Mouse (Mus musculus): ENCODE data around the gene Ttc21b. TPM values are rescaled to one million over a fixed set of nuclear protein-coding genes. Genes with fewer than 3 reads are reported as not detected.

Gene Ttc21b
- polyA plus RNA-seq, 1 experiment = 4.5 TPM

- H3K79me2 ChIP-seq (ENCODE audit: control insufficient read depth, insufficient read depth) = no peaks in the 10 kb centered on the region
- H3K27me3 ChIP-seq (ENCODE audit: control insufficient read depth, insufficient read depth, insufficient read length) = no peaks in the 10 kb centered on the region
- TF ChIP-seq MYOG (IDR thresholded peaks at IDR 0.05; ENCODE audit: control insufficient read depth, extremely low read depth, insufficient read length) (no peak), FOSL1 (IDR thresholded peaks at IDR 0.05; ENCODE audit: insufficient read depth, low read length, poor library complexity, severe bottlenecking) (no peak)
- no peak overlapping the region for H3ac ChIP-seq (ENCODE audit: control insufficient read depth, insufficient read length, low read depth)
- H3K79me3 ChIP-seq (ENCODE audit: low read depth) = no peaks in the 10 kb centered on the region
- H3K4me3 ChIP-seq (ENCODE audit: insufficient read depth, poor library complexity, severe bottlenecking) = no peak overlapping the region
- H3K36me3 ChIP-seq (ENCODE audit: control insufficient read depth, insufficient read depth) = no peaks in the 10 kb centered on the region
Observed at GRCm38 (mm10) chr2:66148654-66149230, 107.7 kb downstream of the Ttc21b start.

DNA sequence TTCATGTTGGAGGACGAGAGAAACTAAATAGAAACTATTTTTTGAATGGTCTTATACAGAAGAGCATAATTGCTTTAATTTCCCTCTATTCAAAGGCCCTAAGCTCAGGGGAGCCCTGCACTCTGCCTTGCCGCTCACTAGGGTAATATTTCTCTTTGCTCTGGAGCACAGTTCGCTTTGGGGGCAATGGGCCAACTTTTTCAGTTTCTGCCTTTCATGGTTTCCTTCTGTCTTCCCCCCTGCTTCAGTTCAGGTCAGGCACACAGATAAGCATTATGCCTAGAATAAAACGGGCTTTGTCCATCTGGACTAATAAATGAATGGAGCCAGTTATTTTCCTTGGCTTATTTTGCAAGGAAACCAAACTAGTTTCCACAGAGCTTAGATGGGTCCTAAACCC, 109.9 kb downstream of the Ttc21b start:
- H3K79me3 ChIP-seq (ENCODE audit: low read depth) = no peaks in the 10 kb centered on the region
- TF ChIP-seq CEBPB (IDR thresholded peaks at IDR 0.05; ENCODE audit: low read depth) (no peak), FOSL1 (IDR thresholded peaks at IDR 0.05; ENCODE audit: insufficient read depth, low read length, poor library complexity, severe bottlenecking) (no peak), MYOG (IDR thresholded peaks at IDR 0.05; ENCODE audit: control insufficient read depth, extremely low read depth, insufficient read length) (no peak), USF1 (IDR thresholded peaks at IDR 0.05; ENCODE audit: low read depth) (no peak), CTCF (IDR thresholded peaks at IDR 0.05; ENCODE audit: control insufficient read depth, insufficient read depth, insufficient read length) (no peak), MAX (IDR thresholded peaks at IDR 0.05) (no peak), MYOD1 (IDR thresholded peaks at IDR 0.05; ENCODE audit: control insufficient read depth, insufficient read length, low read depth) (no peak)

DNA sequence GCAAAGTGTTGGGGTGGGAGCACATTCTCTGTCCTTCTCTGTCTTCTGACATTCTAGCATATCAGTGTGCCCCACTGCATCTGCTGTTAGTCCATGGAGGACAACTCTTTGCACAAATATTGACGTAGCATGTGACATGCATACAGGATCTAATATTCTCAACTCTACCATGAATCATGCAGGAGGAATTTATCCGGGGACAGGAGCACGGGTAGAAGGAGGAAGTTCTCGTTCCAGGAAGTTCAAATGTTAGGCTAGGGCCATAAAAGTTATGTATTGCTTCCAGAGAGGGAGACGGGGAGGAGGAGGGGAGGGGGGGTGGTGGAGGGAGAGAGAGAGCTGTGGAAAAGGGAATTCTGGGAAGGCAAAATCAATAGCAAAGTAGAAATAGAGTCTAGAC, 111.6 kb downstream of the Ttc21b start:
- no peak overlapping the region for H3ac ChIP-seq (ENCODE audit: control insufficient read depth, insufficient read length, low read depth)
- H3K79me3 ChIP-seq (ENCODE audit: low read depth) = no peaks in the 10 kb centered on the region
- TF ChIP-seq CTCF (IDR thresholded peaks at IDR 0.05; ENCODE audit: control insufficient read depth, insufficient read depth, insufficient read length) (no peak), USF1 (IDR thresholded peaks at IDR 0.05; ENCODE audit: low read depth) (no peak), FOSL1 (IDR thresholded peaks at IDR 0.05; ENCODE audit: insufficient read depth, low read length, poor library complexity, severe bottlenecking) (no peak), MAX (IDR thresholded peaks at IDR 0.05) (no peak), MYOD1 (IDR thresholded peaks at IDR 0.05; ENCODE audit: control insufficient read depth, insufficient read length, low read depth) (no peak), MYOG (IDR thresholded peaks at IDR 0.05; ENCODE audit: control insufficient read depth, extremely low read depth, insufficient read length) (no peak), CEBPB (IDR thresholded peaks at IDR 0.05; ENCODE audit: low read depth) (no peak)
- H3K36me3 ChIP-seq (ENCODE audit: control insufficient read depth, insufficient read depth) = no peaks in the 10 kb centered on the region
- H3K27me3 ChIP-seq (ENCODE audit: control insufficient read depth, insufficient read depth, insufficient read length) = no peaks in the 10 kb centered on the region
- H3K79me2 ChIP-seq (ENCODE audit: control insufficient read depth, insufficient read depth) = no peaks in the 10 kb centered on the region
- no peak overlapping the region for H3K4me3 ChIP-seq (ENCODE audit: insufficient read depth, poor library complexity, severe bottlenecking)

More for the DNA sequence above, 109.9 kb downstream of the Ttc21b start:
- H3K27me3 ChIP-seq (ENCODE audit: control insufficient read depth, insufficient read depth, insufficient read length) = no peaks in the 10 kb centered on the region
- no peaks in the 10 kb centered on the region for H3K79me2 ChIP-seq (ENCODE audit: control insufficient read depth, insufficient read depth)
- no peak overlapping the region for H3K4me3 ChIP-seq (ENCODE audit: insufficient read depth, poor library complexity, severe bottlenecking)
- H3K36me3 ChIP-seq (ENCODE audit: control insufficient read depth, insufficient read depth) = no peaks in the 10 kb centered on the region
- H3ac ChIP-seq (ENCODE audit: control insufficient read depth, insufficient read length, low read depth) = no peak overlapping the region

GRCm38 (mm10) chr2:66143284-66143683, 113.1 kb downstream of the Ttc21b start:
- no peaks in the 10 kb centered on the region for H3K79me2 ChIP-seq (ENCODE audit: control insufficient read depth, insufficient read depth)
- H3K27me3 ChIP-seq (ENCODE audit: control insufficient read depth, insufficient read depth, insufficient read length) = no peaks in the 10 kb centered on the region
- H3ac ChIP-seq (ENCODE audit: control insufficient read depth, insufficient read length, low read depth) = no peak overlapping the region
- TF ChIP-seq CTCF (IDR thresholded peaks at IDR 0.05; ENCODE audit: control insufficient read depth, insufficient read depth, insufficient read length) (no peak), USF1 (IDR thresholded peaks at IDR 0.05; ENCODE audit: low read depth) (no peak), MYOD1 (IDR thresholded peaks at IDR 0.05; ENCODE audit: control insufficient read depth, insufficient read length, low read depth) (no peak), FOSL1 (IDR thresholded peaks at IDR 0.05; ENCODE audit: insufficient read depth, low read length, poor library complexity, severe bottlenecking) (no peak), MAX (IDR thresholded peaks at IDR 0.05) (no peak), CEBPB (IDR thresholded peaks at IDR 0.05; ENCODE audit: low read depth) (no peak), MYOG (IDR thresholded peaks at IDR 0.05; ENCODE audit: control insufficient read depth, extremely low read depth, insufficient read length) (no peak)
- no peaks in the 10 kb centered on the region for H3K36me3 ChIP-seq (ENCODE audit: control insufficient read depth, insufficient read depth)
- no peaks in the 10 kb centered on the region for H3K79me3 ChIP-seq (ENCODE audit: low read depth)
- H3K4me3 ChIP-seq (ENCODE audit: insufficient read depth, poor library complexity, severe bottlenecking) = no peak overlapping the region

GRCm38 (mm10) chr2:66142711-66143110, 113.7 kb downstream of the Ttc21b start:
- H3K79me3 ChIP-seq (ENCODE audit: low read depth) = no peaks in the 10 kb centered on the region
- H3ac ChIP-seq (ENCODE audit: control insufficient read depth, insufficient read length, low read depth) = no peak overlapping the region
- no peaks in the 10 kb centered on the region for H3K27me3 ChIP-seq (ENCODE audit: control insufficient read depth, insufficient read depth, insufficient read length)
- TF ChIP-seq MAX (IDR thresholded peaks at IDR 0.05) (no peak), MYOD1 (IDR thresholded peaks at IDR 0.05; ENCODE audit: control insufficient read depth, insufficient read length, low read depth) (no peak), CTCF (IDR thresholded peaks at IDR 0.05; ENCODE audit: control insufficient read depth, insufficient read depth, insufficient read length) (no peak), FOSL1 (IDR thresholded peaks at IDR 0.05; ENCODE audit: insufficient read depth, low read length, poor library complexity, severe bottlenecking) (no peak), MYOG (IDR thresholded peaks at IDR 0.05; ENCODE audit: control insufficient read depth, extremely low read depth, insufficient read length) (no peak), CEBPB (IDR thresholded peaks at IDR 0.05; ENCODE audit: low read depth) (no peak), USF1 (IDR thresholded peaks at IDR 0.05; ENCODE audit: low read depth) (no peak)
- no peaks in the 10 kb centered on the region for H3K79me2 ChIP-seq (ENCODE audit: control insufficient read depth, insufficient read depth)
- H3K4me3 ChIP-seq (ENCODE audit: insufficient read depth, poor library complexity, severe bottlenecking) = no peak overlapping the region
- no peaks in the 10 kb centered on the region for H3K36me3 ChIP-seq (ENCODE audit: control insufficient read depth, insufficient read depth)

DNA sequence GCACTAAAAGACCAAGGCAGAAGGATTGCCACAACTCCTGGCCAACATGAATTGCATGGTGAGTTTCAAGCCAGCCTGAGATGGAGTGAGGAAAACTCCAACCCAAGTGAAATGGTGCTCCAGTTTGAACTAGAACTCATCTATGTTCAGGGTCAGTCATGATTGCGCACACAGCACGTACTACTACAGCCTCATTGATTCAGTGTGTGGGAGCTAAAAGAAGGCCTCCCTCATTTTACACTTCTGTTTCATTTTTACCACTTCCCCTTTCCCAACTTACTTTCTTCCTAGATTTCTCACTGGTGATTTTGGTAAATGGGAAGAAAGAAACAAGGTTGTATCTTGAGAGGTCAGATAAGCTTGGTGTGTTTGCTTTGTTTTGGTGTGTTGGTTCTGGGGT, 114.1 kb downstream of the Ttc21b start:
- no peaks in the 10 kb centered on the region for H3K36me3 ChIP-seq (ENCODE audit: control insufficient read depth, insufficient read depth)
- H3K4me3 ChIP-seq (ENCODE audit: insufficient read depth, poor library complexity, severe bottlenecking) = no peak overlapping the region
- no peak overlapping the region for H3ac ChIP-seq (ENCODE audit: control insufficient read depth, insufficient read length, low read depth)
- H3K79me2 ChIP-seq (ENCODE audit: control insufficient read depth, insufficient read depth) = no peaks in the 10 kb centered on the region
- no peaks in the 10 kb centered on the region for H3K79me3 ChIP-seq (ENCODE audit: low read depth)
- no peak for TF ChIP-seq MYOD1 (IDR thresholded peaks at IDR 0.05; ENCODE audit: control insufficient read depth, insufficient read length, low read depth)
- no peak for TF ChIP-seq MAX (IDR thresholded peaks at IDR 0.05)
- no peak for TF ChIP-seq CEBPB (IDR thresholded peaks at IDR 0.05; ENCODE audit: low read depth)
- TF ChIP-seq USF1 (IDR thresholded peaks at IDR 0.05; ENCODE audit: low read depth) = no peak
- no peak for TF ChIP-seq CTCF (IDR thresholded peaks at IDR 0.05; ENCODE audit: control insufficient read depth, insufficient read depth, insufficient read length)
- TF ChIP-seq FOSL1 (IDR thresholded peaks at IDR 0.05; ENCODE audit: insufficient read depth, low read length, poor library complexity, severe bottlenecking) = no peak
- TF ChIP-seq MYOG (IDR thresholded peaks at IDR 0.05; ENCODE audit: control insufficient read depth, extremely low read depth, insufficient read length) = no peak
- H3K27me3 ChIP-seq (ENCODE audit: control insufficient read depth, insufficient read depth, insufficient read length) = no peaks in the 10 kb centered on the region

Data from C2C12 (cell line).